Mouse (Mus musculus): ENCODE data around the gene Dpp6. TPM values are rescaled to one million over a fixed set of nuclear protein-coding genes. Genes with fewer than 3 reads are reported as not detected.

Dpp6 gene
- polyA plus RNA-seq, 1 experiment from 2014 or later, result 100 TPM

GRCm38 (mm10) chr5:27184963-27185362, 368.0 kb downstream of the Dpp6 start:
- Histone ChIP-seq H3K4me3 (ENCODE audit: low read depth, low read length) (no peak overlapping the region), H3K27me3 (ENCODE audit: control insufficient read depth, insufficient read depth, low read length) (no peaks in the 10 kb centered on the region), H3K4me2 (ENCODE audit: low read depth, low read length) (no peak overlapping the region), H3K9me3 (ENCODE audit: control insufficient read depth, low read length) (no peaks in the 10 kb centered on the region), H3K36me3 (ENCODE audit: control insufficient read depth, insufficient read depth, low read length) (no peaks in the 10 kb centered on the region), H3K27ac (ENCODE audit: low read depth, low read length) (no peak overlapping the region), H3K9ac (replicated peaks; ENCODE audit: low read depth, low read length) (no peak overlapping the region), H3K4me1 (ENCODE audit: control insufficient read depth, insufficient read depth, low read length) (no peaks in the 10 kb centered on the region)
- WGBS, result 87% methylated on average over 4 of the region's 4 CpGs
- ATAC-seq (ENCODE audit: low read depth), result no peak

- H3K36me3 ChIP-seq (ENCODE audit: control insufficient read depth, insufficient read depth, low read length), result no peaks in the 10 kb centered on the region
- 0 out of 2 replicates have a peak, but pooled peaks cover 2% of the 10 kb centered on the region for H3K4me1 ChIP-seq (ENCODE audit: control insufficient read depth, insufficient read depth, low read length)
- ATAC-seq (ENCODE audit: low read depth), result peak; percentile 66; the same call in 1 of the 2 replicates
- no peaks in the 10 kb centered on the region for H3K27me3 ChIP-seq (ENCODE audit: control insufficient read depth, insufficient read depth, low read length)
- WGBS, result 46% methylated on average over 5 of the region's 5 CpGs
- H3K27ac ChIP-seq (ENCODE audit: low read depth, low read length), result no peak overlapping the region
- H3K9ac ChIP-seq (replicated peaks; ENCODE audit: low read depth, low read length), result no peak overlapping the region
- H3K9me3 ChIP-seq (ENCODE audit: control insufficient read depth, low read length), result no peaks in the 10 kb centered on the region
- no peak overlapping the region for H3K4me3 ChIP-seq (ENCODE audit: low read depth, low read length)
- no peak overlapping the region for H3K4me2 ChIP-seq (ENCODE audit: low read depth, low read length)
Measured at GRCm38 (mm10) chr5:27191242-27191969, 374.4 kb downstream of the Dpp6 start.

- Histone ChIP-seq H3K9me3 (ENCODE audit: control insufficient read depth, low read length) (no peaks in the 10 kb centered on the region), H3K27ac (ENCODE audit: low read depth, low read length) (no peak overlapping the region), H3K4me2 (ENCODE audit: low read depth, low read length) (no peak overlapping the region), H3K9ac (replicated peaks; ENCODE audit: low read depth, low read length) (no peak overlapping the region), H3K27me3 (ENCODE audit: control insufficient read depth, insufficient read depth, low read length) (no peaks in the 10 kb centered on the region), H3K4me3 (ENCODE audit: low read depth, low read length) (no peak overlapping the region), H3K36me3 (ENCODE audit: control insufficient read depth, insufficient read depth, low read length) (no peaks in the 10 kb centered on the region), H3K4me1 (ENCODE audit: control insufficient read depth, insufficient read depth, low read length) (0 out of 2 replicates have a peak, but pooled peaks cover 2% of the 10 kb centered on the region)
- 92% methylated on average over 3 of the region's 3 CpGs for WGBS
- no peak for ATAC-seq (ENCODE audit: low read depth)
Measured at GRCm38 (mm10) chr5:27194157-27194556, 377.2 kb downstream of the Dpp6 start.

- H3K27ac ChIP-seq (ENCODE audit: low read depth, low read length), result no peak overlapping the region
- no peak overlapping the region for H3K9ac ChIP-seq (replicated peaks; ENCODE audit: low read depth, low read length)
- no peaks in the 10 kb centered on the region for H3K36me3 ChIP-seq (ENCODE audit: control insufficient read depth, insufficient read depth, low read length)
- no peak overlapping the region for H3K4me2 ChIP-seq (ENCODE audit: low read depth, low read length)
- no peak for ATAC-seq (ENCODE audit: low read depth)
- WGBS, result 79% methylated on average over 1 of the region's 1 CpGs
- H3K9me3 ChIP-seq (ENCODE audit: control insufficient read depth, low read length), result no peaks in the 10 kb centered on the region
- H3K4me1 ChIP-seq (ENCODE audit: control insufficient read depth, insufficient read depth, low read length), result 0 out of 2 replicates have a peak, but pooled peaks cover 2% of the 10 kb centered on the region
- H3K4me3 ChIP-seq (ENCODE audit: low read depth, low read length), result no peak overlapping the region
- H3K27me3 ChIP-seq (ENCODE audit: control insufficient read depth, insufficient read depth, low read length), result no peaks in the 10 kb centered on the region
Measured at GRCm38 (mm10) chr5:27194975-27195374, 378.0 kb downstream of the Dpp6 start.

- H3K4me3 ChIP-seq (ENCODE audit: low read depth, low read length), result no peak overlapping the region
- H3K36me3 ChIP-seq (ENCODE audit: control insufficient read depth, insufficient read depth, low read length), result no peaks in the 10 kb centered on the region
- no peaks in the 10 kb centered on the region for H3K4me1 ChIP-seq (ENCODE audit: control insufficient read depth, insufficient read depth, low read length)
- no peak overlapping the region for H3K9ac ChIP-seq (replicated peaks; ENCODE audit: low read depth, low read length)
- ATAC-seq (ENCODE audit: low read depth), result no peak
- H3K27ac ChIP-seq (ENCODE audit: low read depth, low read length), result no peak overlapping the region
- WGBS, result 65% methylated on average over 2 of the region's 2 CpGs
- no peak overlapping the region for H3K4me2 ChIP-seq (ENCODE audit: low read depth, low read length)
- no peaks in the 10 kb centered on the region for H3K9me3 ChIP-seq (ENCODE audit: control insufficient read depth, low read length)
- H3K27me3 ChIP-seq (ENCODE audit: control insufficient read depth, insufficient read depth, low read length), result no peaks in the 10 kb centered on the region
Measured at GRCm38 (mm10) chr5:27200581-27201341, 383.8 kb downstream of the Dpp6 start.

- no peak for ATAC-seq (ENCODE audit: low read depth)
- H3K27ac ChIP-seq (ENCODE audit: low read depth, low read length), result no peak overlapping the region
- no peaks in the 10 kb centered on the region for H3K27me3 ChIP-seq (ENCODE audit: control insufficient read depth, insufficient read depth, low read length)
- H3K9ac ChIP-seq (replicated peaks; ENCODE audit: low read depth, low read length), result no peak overlapping the region
- H3K9me3 ChIP-seq (ENCODE audit: control insufficient read depth, low read length), result no peaks in the 10 kb centered on the region
- no peaks in the 10 kb centered on the region for H3K4me1 ChIP-seq (ENCODE audit: control insufficient read depth, insufficient read depth, low read length)
- H3K36me3 ChIP-seq (ENCODE audit: control insufficient read depth, insufficient read depth, low read length), result no peaks in the 10 kb centered on the region
- no peak overlapping the region for H3K4me3 ChIP-seq (ENCODE audit: low read depth, low read length)
- H3K4me2 ChIP-seq (ENCODE audit: low read depth, low read length), result no peak overlapping the region
Measured at GRCm38 (mm10) chr5:27203131-27203530, 386.1 kb downstream of the Dpp6 start.

- no peak for ATAC-seq (ENCODE audit: low read depth)
- Histone ChIP-seq H3K27me3 (ENCODE audit: control insufficient read depth, insufficient read depth, low read length) (no peaks in the 10 kb centered on the region), H3K9ac (replicated peaks; ENCODE audit: low read depth, low read length) (no peak overlapping the region), H3K27ac (ENCODE audit: low read depth, low read length) (no peak overlapping the region), H3K4me2 (ENCODE audit: low read depth, low read length) (no peak overlapping the region), H3K9me3 (ENCODE audit: control insufficient read depth, low read length) (no peaks in the 10 kb centered on the region), H3K4me1 (ENCODE audit: control insufficient read depth, insufficient read depth, low read length) (no peaks in the 10 kb centered on the region), H3K36me3 (ENCODE audit: control insufficient read depth, insufficient read depth, low read length) (no peaks in the 10 kb centered on the region), H3K4me3 (ENCODE audit: low read depth, low read length) (no peak overlapping the region)
- WGBS, result 80% methylated on average over 3 of the region's 3 CpGs
Measured at GRCm38 (mm10) chr5:27204721-27205120, 387.7 kb downstream of the Dpp6 start.

GRCm38 (mm10) chr5:27205754-27206153, 388.8 kb downstream of the Dpp6 start:
- Histone ChIP-seq H3K9me3 (ENCODE audit: control insufficient read depth, low read length) (no peaks in the 10 kb centered on the region), H3K4me1 (ENCODE audit: control insufficient read depth, insufficient read depth, low read length) (no peaks in the 10 kb centered on the region), H3K36me3 (ENCODE audit: control insufficient read depth, insufficient read depth, low read length) (no peaks in the 10 kb centered on the region), H3K27ac (ENCODE audit: low read depth, low read length) (no peak overlapping the region), H3K27me3 (ENCODE audit: control insufficient read depth, insufficient read depth, low read length) (no peaks in the 10 kb centered on the region), H3K4me2 (ENCODE audit: low read depth, low read length) (no peak overlapping the region), H3K4me3 (ENCODE audit: low read depth, low read length) (no peak overlapping the region), H3K9ac (replicated peaks; ENCODE audit: low read depth, low read length) (no peak overlapping the region)
- no peak for ATAC-seq (ENCODE audit: low read depth)
- 77% methylated on average over 2 of the region's 2 CpGs for WGBS

- Histone ChIP-seq H3K9ac (replicated peaks; ENCODE audit: low read depth, low read length) (no peak overlapping the region), H3K36me3 (ENCODE audit: control insufficient read depth, insufficient read depth, low read length) (no peaks in the 10 kb centered on the region), H3K27me3 (ENCODE audit: control insufficient read depth, insufficient read depth, low read length) (no peaks in the 10 kb centered on the region), H3K4me2 (ENCODE audit: low read depth, low read length) (no peak overlapping the region), H3K4me1 (ENCODE audit: control insufficient read depth, insufficient read depth, low read length) (no peaks in the 10 kb centered on the region), H3K27ac (ENCODE audit: low read depth, low read length) (no peak overlapping the region), H3K4me3 (ENCODE audit: low read depth, low read length) (no peak overlapping the region), H3K9me3 (ENCODE audit: control insufficient read depth, low read length) (no peaks in the 10 kb centered on the region)
- no peak for ATAC-seq (ENCODE audit: low read depth)
- 92% methylated on average over 7 of the region's 7 CpGs for WGBS
Measured at GRCm38 (mm10) chr5:27206213-27206612, 389.2 kb downstream of the Dpp6 start.
